8 mouse cellular contexts compared by ENCODE assay signal in the genomic region with DNA sequence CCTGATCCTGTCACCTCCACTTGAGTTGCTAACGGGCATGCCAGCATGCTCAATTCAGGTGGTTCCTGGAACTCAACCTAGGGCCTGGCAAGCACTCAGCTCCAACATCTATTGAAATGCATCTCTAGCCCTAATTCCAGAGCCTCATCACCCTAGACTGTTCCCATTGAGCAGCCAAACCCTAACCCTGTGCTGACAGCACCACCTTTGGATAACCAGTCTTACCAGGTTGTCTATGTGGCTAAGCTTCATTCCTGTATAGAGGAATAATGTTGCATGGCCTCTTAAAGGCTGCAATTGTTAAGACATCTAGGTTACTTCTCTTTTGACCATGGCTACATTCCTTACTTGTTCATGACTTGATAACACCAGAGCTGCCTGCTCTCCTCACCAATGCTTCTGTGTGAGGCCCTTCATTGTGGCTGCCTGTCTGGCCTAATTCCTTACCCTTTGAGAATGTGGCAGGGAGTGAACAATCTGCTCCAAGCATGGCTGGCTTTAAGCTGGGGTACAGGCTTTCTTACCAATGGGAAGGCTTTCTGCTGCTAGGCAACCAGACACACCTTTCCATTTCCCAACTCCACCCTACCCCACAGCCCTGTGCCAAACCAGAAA. TPM values are rescaled to one million over a fixed set of nuclear protein-coding genes. Genes with fewer than 3 reads are reported as not detected.
DNase-seq lines count a peak whose midpoint lies in the region; ATAC-seq and TF ChIP-seq lines count a peak whose summit lies in the region.

No protein-coding gene starts in this region.

- no peak for ATAC-seq in embryonic facial prominence, embryonic 14.5 days (ENCODE audit: low read depth)
- no peak for ATAC-seq in hindbrain, embryonic 14.5 days (ENCODE audit: low FRiP score)
- ATAC-seq in lung, postnatal 0 days, result no peak
- ATAC-seq in erythroblast, adult 5-6 weeks (replicated peaks; ENCODE audit: low FRiP score, poor library complexity, severe bottlenecking), result no peak

- WGBS in cerebellum, adult 2 months, result 72% methylated on average over 1 of the region's 1 CpGs
- WGBS in embryonic facial prominence, embryonic 14.5 days, result 24% methylated on average over 1 of the region's 1 CpGs
- WGBS in hindbrain, embryonic 14.5 days, result 16% methylated on average over 1 of the region's 1 CpGs
- WGBS in lung, postnatal 0 days, result 32% methylated on average over 1 of the region's 1 CpGs

- H3K27me3 ChIP-seq in cerebellum, adult 2 months (ENCODE audit: control insufficient read depth, insufficient read depth, low read length), result no peaks in the 10 kb centered on the region
- no peaks in the 10 kb centered on the region for H3K27me3 ChIP-seq in embryonic facial prominence, embryonic 14.5 days (replicated peaks; ENCODE audit: control insufficient read depth, insufficient read depth, low read length)
- no peaks in the 10 kb centered on the region for H3K27me3 ChIP-seq in hindbrain, embryonic 14.5 days (ENCODE audit: control insufficient read depth, insufficient read depth, low read length)
- no peaks in the 10 kb centered on the region for H3K27me3 ChIP-seq in lung, postnatal 0 days (replicated peaks; ENCODE audit: insufficient read depth, low read length)

- no peak for TF ChIP-seq EP300 in lung, postnatal 0 days (IDR thresholded peaks at IDR 0.05)

- 0 out of 2 replicates have a peak, but pooled peaks cover 3% of the 10 kb centered on the region for H3K9me3 ChIP-seq in embryonic facial prominence, embryonic 14.5 days (ENCODE audit: control insufficient read depth, low read length)
- H3K9me3 ChIP-seq in hindbrain, embryonic 14.5 days (ENCODE audit: control insufficient read depth, low read length), result no peaks in the 10 kb centered on the region
- no peaks in the 10 kb centered on the region for H3K9me3 ChIP-seq in lung, postnatal 0 days (ENCODE audit: low read length)

- H3K36me3 ChIP-seq in embryonic facial prominence, embryonic 14.5 days (ENCODE audit: control insufficient read depth, insufficient read depth, low read length), result peaks cover 22% of the 10 kb centered on the region
- peaks cover 23% of the 10 kb centered on the region for H3K36me3 ChIP-seq in hindbrain, embryonic 14.5 days (replicated peaks; ENCODE audit: control insufficient read depth, insufficient read depth)
- H3K36me3 ChIP-seq in lung, postnatal 0 days (ENCODE audit: insufficient read depth, low read length), result peaks cover 9% of the 10 kb centered on the region; the same call in 1 of the 2 replicates

- no peak for TF ChIP-seq CTCF in cerebellum, adult 2 months (IDR thresholded peaks at IDR 0.05; ENCODE audit: borderline replicate concordance, insufficient read depth, low read depth, low read length)
- TF ChIP-seq CTCF in lung, postnatal 0 days (IDR thresholded peaks at IDR 0.05), result no peak

- DNase-seq in cerebellum, adult 2 months, result no peak
- no peak for DNase-seq in cerebellum, postnatal 36 days
- peak; percentile 50 for DNase-seq in 3134 (ENCODE audit: extremely low read depth, insufficient read length, low spot score)
- DNase-seq in embryonic facial prominence, embryonic 14.5 days (ENCODE audit: low spot score), result peak; percentile 36
- DNase-seq in hindbrain, embryonic 14.5 days (ENCODE audit: low spot score), result no peak
- peak; percentile 65 for DNase-seq in lung, postnatal 0 days (ENCODE audit: low spot score)
- no peak for DNase-seq in frontal cortex, postnatal 10 days (ENCODE audit: low spot score in 2 of 2)

- TF ChIP-seq POLR2A in cerebellum, adult 2 months (IDR thresholded peaks at IDR 0.05; ENCODE audit: borderline replicate concordance, insufficient read depth, low read length), result 0 out of 2 replicates have a peak, but pooled peaks have one; percentile 14

- no peak overlapping the region for H3K27ac ChIP-seq in cerebellum, adult 2 months (ENCODE audit: insufficient read depth, low read length)
- H3K27ac ChIP-seq in embryonic facial prominence, embryonic 14.5 days (replicated peaks; ENCODE audit: low read depth, low read length), result peak overlapping the region; percentile 9; the same call in 1 of the 2 replicates
- H3K27ac ChIP-seq in hindbrain, embryonic 14.5 days, result 0 out of 2 replicates have a peak overlapping the region, but pooled peaks have one; percentile 9
- H3K27ac ChIP-seq in lung, postnatal 0 days (ENCODE audit: low read length), result no peak overlapping the region

- no peak overlapping the region for H3K4me3 ChIP-seq in cerebellum, adult 2 months (replicated peaks; ENCODE audit: insufficient read depth, low read depth, low read length)
- H3K4me3 ChIP-seq in embryonic facial prominence, embryonic 14.5 days (ENCODE audit: low read depth, low read length), result peak overlapping the region; percentile 18; the same call in 1 of the 2 replicates
- H3K4me3 ChIP-seq in hindbrain, embryonic 14.5 days (replicated peaks; ENCODE audit: low read length), result peak overlapping the region; percentile 40
- peak overlapping the region; percentile 25; the same call in 1 of the 2 replicates for H3K4me3 ChIP-seq in lung, postnatal 0 days (ENCODE audit: low read depth, low read length)

- no peak overlapping the region for H3K9ac ChIP-seq in embryonic facial prominence, embryonic 14.5 days (ENCODE audit: low read depth, low read length)
- H3K9ac ChIP-seq in hindbrain, embryonic 14.5 days, result peak overlapping the region; percentile 39
- H3K9ac ChIP-seq in lung, postnatal 0 days (replicated peaks; ENCODE audit: low read depth), result no peak overlapping the region

- peak overlapping the region; percentile 40 for H3K4me2 ChIP-seq in embryonic facial prominence, embryonic 14.5 days (ENCODE audit: low read depth, low read length)
- peak overlapping the region; percentile 98 for H3K4me2 ChIP-seq in hindbrain, embryonic 14.5 days (replicated peaks)
- peak overlapping the region; percentile 43 for H3K4me2 ChIP-seq in lung, postnatal 0 days (replicated peaks; ENCODE audit: low read depth, low read length)

- peaks cover 11% of the 10 kb centered on the region for H3K4me1 ChIP-seq in cerebellum, adult 2 months (ENCODE audit: control insufficient read depth, insufficient read depth, low read length)
- 0 out of 2 replicates have a peak, but pooled peaks cover 3% of the 10 kb centered on the region for H3K4me1 ChIP-seq in embryonic facial prominence, embryonic 14.5 days (ENCODE audit: control insufficient read depth, insufficient read depth, low read length)
- H3K4me1 ChIP-seq in hindbrain, embryonic 14.5 days (replicated peaks; ENCODE audit: control insufficient read depth, insufficient read depth, low read length), result peaks cover 15% of the 10 kb centered on the region
- peaks cover 4% of the 10 kb centered on the region; the same call in 1 of the 2 replicates for H3K4me1 ChIP-seq in lung, postnatal 0 days (ENCODE audit: insufficient read depth, low read depth, low read length)

RNA-seq across cellular contexts. Expression of a gene that starts 3.2 kb away (rescaled TPM):
- polyA plus RNA-seq in cerebellum, adult 2 months (2012; rRNA removed), result 834 and 845 TPM in 2 replicates
- polyA plus RNA-seq in embryonic facial prominence, embryonic 14.5 days (2014; fragmentation: Nextera tagmentation; extraction: Ambion mirVana), result 2,264 and 2,593 TPM in 2 replicates
- 4,053 and 4,080 TPM in 2 replicates for polyA plus RNA-seq in hindbrain, embryonic 14.5 days (2014; fragmentation: Nextera tagmentation; extraction: Ambion mirVana)
- polyA plus RNA-seq in lung, postnatal 0 days (2015; fragmentation: Nextera tagmentation; extraction: Ambion mirVana), result 1,989 and 2,317 TPM in 2 replicates
- total RNA-seq in erythroblast, adult 5-6 weeks (2015; ENCODE audit: low replicate concordance), result 637 and 655 TPM in 2 replicates
- 301 and 341 TPM in 2 replicates for total RNA-seq in erythroblast, adult 5-6 weeks (2017; ENCODE audit: low replicate concordance)

RNA-seq across cellular contexts. Expression of a gene that starts 16.2 kb away (rescaled TPM):
- 0.29 TPM in 1 of 2 replicates, not detected in the other for polyA plus RNA-seq in cerebellum, adult 2 months (2012; rRNA removed)
- 0.48 and 1.1 TPM in 2 replicates for polyA plus RNA-seq in embryonic facial prominence, embryonic 14.5 days (2014; fragmentation: Nextera tagmentation; extraction: Ambion mirVana)
- polyA plus RNA-seq in hindbrain, embryonic 14.5 days (2014; fragmentation: Nextera tagmentation; extraction: Ambion mirVana), result 1.6 and 2.2 TPM in 2 replicates
- 0.36 and 0.74 TPM in 2 replicates for polyA plus RNA-seq in lung, postnatal 0 days (2015; fragmentation: Nextera tagmentation; extraction: Ambion mirVana)
- not detected in 2 replicates for total RNA-seq in erythroblast, adult 5-6 weeks (2015; ENCODE audit: low replicate concordance)
- not detected in 2 replicates for total RNA-seq in erythroblast, adult 5-6 weeks (2017; ENCODE audit: low replicate concordance)

RNA-seq across cellular contexts. Expression of a gene that starts 33.4 kb away (rescaled TPM):
- 34.4 and 34.8 TPM in 2 replicates for polyA plus RNA-seq in cerebellum, adult 2 months (2012; rRNA removed)
- 30.0 and 32.7 TPM in 2 replicates for polyA plus RNA-seq in embryonic facial prominence, embryonic 14.5 days (2014; fragmentation: Nextera tagmentation; extraction: Ambion mirVana)
- polyA plus RNA-seq in hindbrain, embryonic 14.5 days (2014; fragmentation: Nextera tagmentation; extraction: Ambion mirVana), result 85.6 and 90.1 TPM in 2 replicates
- polyA plus RNA-seq in lung, postnatal 0 days (2015; fragmentation: Nextera tagmentation; extraction: Ambion mirVana), result 18.1 and 19.6 TPM in 2 replicates
- 0.96 and 3.6 TPM in 2 replicates for total RNA-seq in erythroblast, adult 5-6 weeks (2015; ENCODE audit: low replicate concordance)
- total RNA-seq in erythroblast, adult 5-6 weeks (2017; ENCODE audit: low replicate concordance), result 1.4 and 2.9 TPM in 2 replicates

Comparison
In these comparisons a context has a peak if more than half of its experiments do, and no peak if none do; other contexts are left out.
1. DNase-seq: peak in 3134 (single experiment), embryonic facial prominence, embryonic 14.5 days (single experiment) and lung, postnatal 0 days (single experiment); none in cerebellum, adult 2 months (0 of 2), cerebellum, postnatal 36 days (0 of 2), hindbrain, embryonic 14.5 days (single experiment) and frontal cortex, postnatal 10 days (0 of 2).
2. H3K27ac ChIP-seq: peak in embryonic facial prominence, embryonic 14.5 days (single experiment) and hindbrain, embryonic 14.5 days (single experiment); none in cerebellum, adult 2 months (single experiment) and lung, postnatal 0 days (single experiment).
3. H3K4me2 ChIP-seq: peak in every context shown above with its lines; median percentile 98 in hindbrain, embryonic 14.5 days; 43 in lung, postnatal 0 days; 40 in embryonic facial prominence, embryonic 14.5 days.